Mouse (Mus musculus): Measurements from ENCODE around the gene Hdlbp. TPM values are rescaled to one million over a fixed set of nuclear protein-coding genes. Genes with fewer than 3 reads are reported as not detected.

The Hdlbp gene
- polyA plus RNA-seq (2012; rRNA removed): 89.3 and 119 TPM in 2 replicates

GRCm38 (mm10) chr1:93478586-93479475 is at the start of gene Hdlbp:
TSS of gene Hdlbp (minus strand) at chr1:93478815.

GRCm38 (mm10) chr1:93511585-93512350 is 33.2 kb upstream of the Hdlbp start, which contains the start of gene Farp2:
TSS of gene Farp2 (plus strand) at chr1:93512079.

GRCm38 (mm10) chr1:93373665-93374064 is 105.0 kb downstream of the Hdlbp start, which contains the start of gene Ano7:
TSS of gene Ano7 (plus strand) at chr1:93373930.

Other genes with a start within 250 kb of the Hdlbp start
- 8.3 and 24.6 TPM in 2 replicates for gene Sned1, start 243.0 kb downstream of the Hdlbp start, polyA plus RNA-seq (2012; rRNA removed)
- 26.4 and 29.7 TPM in 2 replicates for gene Mterf4, start 172.9 kb downstream of the Hdlbp start, polyA plus RNA-seq (2012; rRNA removed)
- gene Ppp1r7, start 136.0 kb downstream of the Hdlbp start, polyA plus RNA-seq (2012; rRNA removed): 20.0 and 23.1 TPM in 2 replicates
- 24.1 and 28.2 TPM in 2 replicates for gene Pask, start 135.3 kb downstream of the Hdlbp start, polyA plus RNA-seq (2012; rRNA removed)
- 0.25 and 0.67 TPM in 2 replicates for gene Ano7, start 104.9 kb downstream of the Hdlbp start, polyA plus RNA-seq (2012; rRNA removed)
- 2.3 and 4.4 TPM in 2 replicates for gene Farp2, start 33.3 kb upstream of the Hdlbp start, polyA plus RNA-seq (2012; rRNA removed)
- 199 and 216 TPM in 2 replicates for gene Stk25, start 179.8 kb upstream of the Hdlbp start, polyA plus RNA-seq (2012; rRNA removed)
- 25.8 and 29.7 TPM in 2 replicates for gene Bok, start 206.8 kb upstream of the Hdlbp start, polyA plus RNA-seq (2012; rRNA removed)